Mouse (Mus musculus): ENCODE data around the gene Gm3424.
"Not testable (repeated sequence)": the region's sequence is repeated elsewhere in the genome, so short reads cannot be mapped to it uniquely, and the experiment has no call there.

The Gm3424 gene

DNA sequence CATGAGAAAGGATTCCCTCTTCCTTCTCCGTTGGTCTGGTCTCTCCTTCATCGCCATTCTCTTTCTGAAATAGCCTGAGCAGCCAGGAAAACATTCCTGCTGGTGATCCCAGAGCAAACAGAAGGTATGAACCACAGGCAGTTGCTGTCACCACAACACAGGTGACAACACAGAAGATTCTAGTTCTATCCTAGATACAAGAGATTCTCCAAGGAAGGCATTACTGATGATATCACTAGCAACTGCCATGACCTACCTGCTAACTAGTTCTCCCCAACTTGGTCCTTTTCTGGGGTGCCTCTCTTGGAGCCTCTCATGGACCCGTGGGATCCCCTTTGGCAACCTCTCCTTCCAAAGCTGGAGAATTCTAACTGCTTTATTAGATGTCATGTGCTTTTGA lies at the start of gene Gm3424:
TSS of gene Gm3424 (minus strand) at position 101 of the 400 bp plus-strand sequence.
- DNase-seq, result not testable (repeated sequence)

DNA sequence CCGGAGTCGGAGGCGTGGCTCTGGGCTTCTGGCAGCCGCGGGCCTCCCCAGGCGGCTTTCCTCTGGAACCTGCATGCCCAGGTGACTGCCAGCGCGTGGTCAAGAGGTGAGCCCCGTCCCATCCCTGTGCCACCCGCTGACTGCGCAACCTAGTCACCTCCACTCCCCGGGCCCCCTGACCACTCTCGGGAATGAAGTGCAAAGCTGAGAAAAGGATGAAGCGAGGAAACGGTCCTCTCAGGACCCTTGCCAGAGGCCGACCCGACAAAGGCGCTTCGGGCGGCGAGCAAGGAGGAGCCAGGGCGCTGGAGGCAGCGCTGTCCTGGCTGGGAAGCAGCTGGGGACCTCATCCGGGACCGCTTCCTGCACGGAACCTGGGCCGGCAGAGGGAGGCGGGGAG lies 49.7 kb upstream of the Gm3424 start:
- DNase-seq, result not testable (repeated sequence)

DNA sequence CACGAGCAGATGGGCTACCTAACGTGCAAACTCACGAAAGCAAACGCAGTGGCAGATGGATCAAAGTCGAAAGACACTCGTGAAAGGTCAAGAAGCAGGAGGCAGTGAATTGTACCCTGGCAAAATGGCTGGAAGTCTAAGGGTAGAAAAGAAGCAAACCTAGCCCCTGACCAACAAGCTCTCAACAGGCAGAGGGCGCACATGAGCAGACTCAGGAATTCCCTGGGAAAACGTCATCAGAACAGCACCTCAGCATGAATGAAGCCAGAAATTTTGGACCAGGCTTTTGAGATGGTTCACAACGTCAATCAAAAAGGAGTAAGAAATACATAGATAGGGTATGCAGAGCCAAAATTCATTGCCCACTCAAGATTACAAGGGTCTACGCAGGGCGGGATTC lies 49.0 kb upstream of the Gm3424 start:
- DNase-seq, result peak; percentile 41 to 43

DNA sequence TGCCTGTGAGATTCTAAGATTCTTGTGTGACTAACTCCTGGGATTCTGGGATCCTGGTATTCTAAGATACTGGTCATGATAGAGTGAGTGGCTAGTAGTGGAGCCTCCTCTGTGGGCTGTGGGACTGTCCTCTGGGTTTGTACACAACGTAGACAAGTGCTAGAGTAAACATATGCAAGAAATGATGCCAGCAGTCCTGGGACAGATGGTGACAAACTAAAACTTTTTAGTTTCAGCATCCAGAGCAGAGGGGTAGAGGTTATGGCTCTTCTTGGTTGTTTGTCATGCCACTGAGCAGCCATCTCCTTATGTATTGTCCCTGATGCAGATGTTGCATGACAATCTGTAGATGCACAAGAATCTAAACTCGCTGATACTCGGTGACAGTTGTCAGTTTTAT lies 25.8 kb upstream of the Gm3424 start:
- not testable (repeated sequence) for DNase-seq

DNA sequence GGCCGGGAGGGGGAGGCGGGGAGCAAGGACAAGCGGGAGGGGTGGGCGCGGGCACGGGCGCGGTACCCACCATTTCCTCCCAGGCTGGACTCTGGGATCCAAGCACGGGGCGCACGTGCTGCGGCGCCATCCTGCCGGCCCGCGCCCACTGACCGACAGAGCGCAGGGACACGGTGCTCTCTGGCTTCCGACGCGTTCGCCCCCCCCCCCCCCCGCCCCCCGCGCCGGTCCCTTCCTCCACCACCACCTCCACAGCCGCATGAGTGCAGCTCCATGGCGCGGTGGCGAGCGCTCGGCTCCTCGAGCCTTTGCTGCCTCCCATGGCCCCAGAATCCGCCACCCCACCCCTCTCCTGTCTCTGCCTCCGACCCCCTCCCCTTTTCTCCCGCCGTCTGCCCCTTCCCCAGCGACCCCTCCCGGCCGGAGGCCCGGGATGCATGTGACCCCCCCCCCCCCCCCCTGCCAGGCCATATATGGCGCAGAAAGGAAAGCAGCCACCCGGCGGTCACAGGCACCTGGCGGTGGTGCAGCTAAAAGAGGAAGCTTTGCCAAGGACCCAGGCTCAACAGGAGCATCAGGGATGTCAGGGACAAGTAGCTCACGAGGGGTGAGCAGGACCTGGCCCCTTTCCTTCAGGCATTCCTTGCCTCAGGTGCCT lies 17.3 kb downstream of the Gm3424 start:
- not testable (repeated sequence) for DNase-seq

- not testable (repeated sequence) for DNase-seq
Measured at GRCm38 (mm10) chr14:5807882-5808281, 22.2 kb downstream of the Gm3424 start, which contains the start of gene Gm3383. Gene Gm3383 (minus strand): TSS chr14:5807982.
